Mouse (Mus musculus) testis, adult 2 months (tissue): ENCODE data around the gene Btnl10. TPM values are rescaled to one million over a fixed set of nuclear protein-coding genes. Genes with fewer than 3 reads are reported as not detected.

ENCODE experiments used
- H3K27ac ChIP-seq: fragments of 200-500 bp; 2 replicates; pipeline ENCODE4 v1.5.1; 2012; ENCODE audit warnings: low read depth, low read length; ENCODE audit not compliant: control insufficient read depth, insufficient read depth
- H3K27me3 ChIP-seq: fragments of 200-500 bp; 2 replicates; pipeline ENCODE4 v1.6.1; 2012; ENCODE audit warnings: mild to moderate bottlenecking, low read length, moderate library complexity; ENCODE audit not compliant: control insufficient read depth, insufficient read depth
- H3K36me3 ChIP-seq: fragments of 200-500 bp; 2 replicates; pipeline ENCODE4 v1.6.1; 2012; ENCODE audit warnings: mild to moderate bottlenecking, low read length; ENCODE audit not compliant: control insufficient read depth, insufficient read depth
- H3K4me1 ChIP-seq: fragments of 200-500 bp; 2 replicates; pipeline ENCODE4 v1.6.1; 2012; ENCODE audit warnings: low read length; ENCODE audit not compliant: control insufficient read depth, insufficient read depth
- H3K4me3 ChIP-seq: fragments of 200-500 bp; 2 replicates; pipeline ENCODE4 v1.5.1; 2012; ENCODE audit warnings: low read depth, mild to moderate bottlenecking, low read length, moderate library complexity, mixed read lengths; ENCODE audit not compliant: control insufficient read depth
- CTCF ChIP-seq: fragments of 200-500 bp; IDR thresholded peaks from 2 replicates; pipeline ENCODE4 v1.5.1; 2012; ENCODE audit warnings: low read depth, mild to moderate bottlenecking, inconsistent platforms, low read length, moderate library complexity; ENCODE audit not compliant: control insufficient read depth, insufficient read depth, insufficient replicate concordance
- POLR2A ChIP-seq: fragments of 200-500 bp; IDR thresholded peaks from 2 replicates; pipeline ENCODE4 v1.6.1; 2012; ENCODE audit warnings: low read depth, mild to moderate bottlenecking, inconsistent platforms, low read length, moderate library complexity; ENCODE audit not compliant: control insufficient read depth
- polyA plus RNA-seq: library from polyadenylated mRNA; depleted of rRNA; stranded (reverse); fragments of >200 nt; gene quantifications from 2 replicates; pipeline ENCODE4 v1.2.3, GENCODE M21; 2012

The Btnl10 gene
- polyA plus RNA-seq, 1 experiment, result 10.1 TPM

GRCm38 (mm10) chr11:58931576-58931975 lies 13.9 kb downstream of the Btnl10 start:
- Histone ChIP-seq H3K36me3 (peaks cover 2% of the 10 kb centered on the region), H3K27me3 (no peaks in the 10 kb centered on the region), H3K4me1 (peaks cover 14% of the 10 kb centered on the region), H3K27ac (no peak overlapping the region), H3K4me3 (no peak overlapping the region)
- TF ChIP-seq CTCF (no peak), POLR2A (no peak)

DNA sequence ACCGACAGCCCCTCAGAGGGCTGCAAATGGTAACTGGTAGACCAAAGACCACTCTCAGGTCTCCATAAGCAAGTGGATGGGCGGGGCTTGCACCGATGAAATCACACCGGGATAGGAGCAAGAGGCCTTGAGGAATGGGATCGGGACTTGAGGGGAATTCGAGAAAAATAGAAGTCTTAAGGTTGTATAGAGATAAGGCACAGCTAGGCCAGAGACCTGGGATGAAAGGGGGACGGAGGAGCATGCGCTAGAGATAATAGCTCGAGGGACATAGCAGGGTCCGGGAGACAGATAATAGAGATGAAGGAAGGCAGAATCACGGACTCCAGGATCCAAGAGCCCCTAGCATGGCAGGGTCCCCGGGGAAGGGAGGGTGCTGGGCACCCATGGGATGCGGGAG lies 20.2 kb downstream of the Btnl10 start:
- Histone ChIP-seq H3K4me3 (peak overlapping the region; percentile 85), H3K27me3 (no peaks in the 10 kb centered on the region), H3K36me3 (peaks cover 1% of the 10 kb centered on the region), H3K4me1 (peaks cover 11% of the 10 kb centered on the region), H3K27ac (peak overlapping the region; percentile 82; the same call in 1 of the 2 replicates)
- TF ChIP-seq CTCF (no peak), POLR2A (no peak)

GRCm38 (mm10) chr11:58938322-58939087 lies 20.8 kb downstream of the Btnl10 start, which contains the start of gene Rnf187:
Rnf187 (minus strand) TSS chr11:58938916.
- H3K27me3 ChIP-seq, result no peaks in the 10 kb centered on the region
- H3K4me1 ChIP-seq, result peaks cover 11% of the 10 kb centered on the region
- TF ChIP-seq POLR2A (peak; percentile 88), CTCF (no peak)
- peak within 1 kb of the TSS; percentile 85 for H3K4me3 ChIP-seq
- H3K27ac ChIP-seq, result peak within 1 kb of the TSS; percentile 82
- H3K36me3 ChIP-seq, result no peaks in the 10 kb centered on the region; the same call in 1 of the 2 replicates

DNA sequence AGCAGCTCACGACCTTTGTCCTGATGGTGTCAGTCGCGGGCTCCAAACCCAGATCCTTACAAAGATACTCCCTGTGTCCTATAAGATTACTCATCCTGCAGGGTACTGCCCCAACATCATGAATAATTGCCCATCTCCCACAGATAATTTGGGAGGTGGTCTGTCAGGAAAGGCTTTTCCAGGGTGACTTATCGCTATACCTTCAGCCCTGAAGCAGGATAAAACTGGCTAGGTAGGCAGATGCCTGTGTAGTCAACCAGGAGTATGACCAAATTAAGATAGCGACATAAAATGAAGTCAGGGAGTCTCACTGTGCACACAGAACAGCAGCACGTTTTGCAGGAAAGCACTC lies 21.4 kb downstream of the Btnl10 start:
- H3K4me1 ChIP-seq, result peaks cover 11% of the 10 kb centered on the region
- H3K27ac ChIP-seq, result peak overlapping the region; percentile 69
- TF ChIP-seq POLR2A, result no peak
- TF ChIP-seq CTCF, result no peak
- H3K4me3 ChIP-seq, result peak overlapping the region; percentile 85
- no peaks in the 10 kb centered on the region for H3K27me3 ChIP-seq
- no peaks in the 10 kb centered on the region; the same call in 1 of the 2 replicates for H3K36me3 ChIP-seq

DNA sequence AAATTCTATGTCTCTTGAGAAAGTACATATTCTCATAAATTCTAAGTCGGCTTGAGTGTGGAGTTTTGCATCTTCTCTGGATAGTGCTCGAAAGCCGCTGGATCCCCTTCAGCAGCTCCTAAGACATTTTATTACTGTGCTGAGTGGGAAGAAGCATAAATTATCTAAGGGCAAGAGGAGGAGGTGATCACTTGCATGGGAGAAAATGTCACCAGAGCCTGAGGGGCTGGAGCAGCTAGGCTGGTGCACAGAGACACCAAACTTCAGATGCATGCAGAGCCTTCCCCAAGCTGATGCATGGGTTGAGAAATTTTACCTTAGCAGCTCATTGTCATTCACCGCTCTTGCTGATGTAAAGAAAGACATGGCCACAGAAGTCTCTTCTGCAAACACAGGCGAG lies 26.4 kb downstream of the Btnl10 start:
- TF ChIP-seq POLR2A (no peak), CTCF (no peak)
- Histone ChIP-seq H3K36me3 (no peaks in the 10 kb centered on the region), H3K4me1 (peaks cover 6% of the 10 kb centered on the region), H3K27me3 (no peaks in the 10 kb centered on the region), H3K27ac (no peak overlapping the region), H3K4me3 (no peak overlapping the region)

DNA sequence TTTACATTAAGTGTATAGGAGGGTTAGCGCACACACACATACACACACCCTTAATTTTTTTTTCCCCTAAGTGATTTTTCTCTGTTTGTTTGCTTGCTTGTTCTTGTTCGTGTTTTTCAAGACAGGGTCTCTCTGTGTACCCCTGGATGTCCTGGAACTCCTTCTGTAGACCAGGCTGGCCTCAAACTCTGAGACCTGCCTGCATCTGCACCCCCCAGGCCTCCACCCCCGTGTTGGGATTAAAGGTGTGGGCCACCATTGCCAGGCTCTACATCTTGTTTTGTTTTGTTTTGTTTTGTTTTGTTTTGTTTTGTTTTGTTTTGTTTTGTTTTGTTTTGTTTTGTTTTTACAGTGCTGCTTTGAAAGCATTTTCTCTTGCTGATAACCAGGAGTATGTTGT lies 29.6 kb downstream of the Btnl10 start:
- TF ChIP-seq POLR2A (no peak), CTCF (no peak)
- H3K4me3 ChIP-seq, result no peak overlapping the region
- H3K36me3 ChIP-seq, result no peaks in the 10 kb centered on the region
- H3K27me3 ChIP-seq, result no peaks in the 10 kb centered on the region
- peaks cover 6% of the 10 kb centered on the region for H3K4me1 ChIP-seq
- H3K27ac ChIP-seq, result no peak overlapping the region

- no peaks in the 10 kb centered on the region for H3K27me3 ChIP-seq
- TF ChIP-seq CTCF (no peak), POLR2A (no peak)
- H3K27ac ChIP-seq, result peak overlapping the region; percentile 50
- peak overlapping the region; percentile 36; the same call in 1 of the 2 replicates for H3K4me3 ChIP-seq
- H3K4me1 ChIP-seq, result peaks cover 6% of the 10 kb centered on the region
- no peaks in the 10 kb centered on the region for H3K36me3 ChIP-seq
These were observed 30.3 kb downstream of the Btnl10 start for GRCm38 (mm10) chr11:58947798-58948528.
